Mouse (Mus musculus) kidney, adult 18-20 months (tissue): ENCODE measurements around the gene Ckm.
A peak's percentile ranks its signal among the peaks of the same experiment; 100 is the strongest.

Source experiments
- DNase-seq: peaks from one replicate; pipeline ENCODE4 v3.0.0; 2021

Gene Ckm

GRCm38 (mm10) chr7:19388699-19389413, 15.7 kb upstream of the Ckm start:
- no peak for DNase-seq

GRCm38 (mm10) chr7:19394484-19394883, 10.1 kb upstream of the Ckm start:
- DNase-seq = no peak

DNA sequence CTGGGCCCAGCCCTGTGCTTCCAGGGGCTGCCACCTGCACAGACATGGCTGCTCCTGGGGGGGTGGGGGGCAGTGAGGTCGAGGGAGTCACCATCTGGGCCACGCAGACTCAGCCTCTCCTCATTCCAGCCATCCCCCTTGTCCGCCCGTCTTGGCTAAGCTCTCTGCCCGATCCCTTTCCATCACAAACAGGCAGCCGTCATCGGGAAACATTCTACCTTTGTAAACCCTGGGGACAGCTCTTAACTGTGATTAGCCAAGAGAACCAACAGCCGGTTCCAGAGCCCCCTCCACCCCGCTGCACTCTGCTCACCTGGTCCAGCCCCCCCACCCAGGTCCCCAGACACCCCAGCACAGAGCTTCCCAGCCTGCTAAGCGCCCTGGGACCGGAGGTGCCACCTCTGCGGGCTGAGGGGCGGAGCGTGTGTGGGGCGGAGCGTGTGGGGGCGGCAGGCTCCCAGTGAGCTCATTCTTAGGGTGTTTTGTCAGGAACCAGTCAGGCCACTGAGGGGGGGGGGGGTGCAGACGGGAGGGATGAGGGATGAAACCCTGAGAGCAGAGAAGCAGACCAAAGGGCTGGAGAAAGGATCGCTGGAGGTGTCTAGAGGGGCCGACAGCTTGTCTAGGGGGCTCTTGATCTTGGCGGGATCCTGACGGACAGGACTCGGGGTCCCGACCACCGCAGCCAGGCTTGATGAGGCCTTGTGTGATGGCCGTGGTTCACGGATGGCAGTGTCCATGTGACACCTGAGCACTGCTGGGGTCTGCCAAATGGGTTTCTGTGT, 4.9 kb upstream of the Ckm start:
- DNase-seq = peak; percentile 66

DNA sequence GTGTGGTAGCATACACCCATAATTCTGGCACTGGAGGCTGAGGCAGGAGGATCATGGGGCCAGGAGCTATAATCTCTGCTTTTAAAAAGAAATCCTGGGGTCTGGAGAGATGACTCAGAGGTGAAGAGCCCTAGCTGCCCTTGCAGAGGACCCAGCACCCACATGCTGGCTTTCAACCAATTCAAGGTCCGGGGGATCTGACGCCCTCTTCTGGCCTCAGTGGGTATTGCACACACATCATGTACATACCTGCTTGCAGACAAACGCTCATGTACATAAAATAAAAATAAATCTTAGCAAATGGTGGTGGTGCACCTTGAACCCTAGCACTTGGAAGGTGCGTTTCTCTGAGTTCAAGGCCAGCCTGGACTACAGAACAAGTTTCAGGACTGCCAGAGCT, 3.6 kb upstream of the Ckm start:
- DNase-seq = no peak

DNA sequence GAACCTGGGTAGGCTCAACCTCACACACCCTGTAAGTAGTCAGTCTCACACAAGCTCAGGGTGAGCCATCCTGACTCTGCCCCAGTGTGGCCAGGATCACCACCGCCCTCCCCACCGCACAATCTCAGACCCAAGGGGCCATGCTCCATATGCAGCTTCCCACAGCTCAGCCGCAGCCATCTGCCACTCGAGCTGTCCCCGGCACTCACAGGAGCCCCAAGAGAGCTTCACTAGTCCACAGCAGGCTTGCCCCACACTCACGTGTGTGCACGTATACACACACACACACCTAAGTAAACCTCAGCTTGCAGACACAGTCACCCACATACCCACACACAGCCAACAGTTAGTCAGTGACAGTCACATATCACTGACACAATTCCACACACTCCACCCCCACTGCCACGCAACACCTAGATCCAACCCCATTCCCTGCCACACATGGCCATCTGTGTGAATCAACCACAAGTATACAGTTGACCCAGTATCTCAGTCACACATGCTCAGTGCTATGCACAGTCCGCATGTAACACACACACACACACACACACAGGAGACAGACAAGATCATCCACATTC, 2.0 kb upstream of the Ckm start:
- no peak for DNase-seq

GRCm38 (mm10) chr7:19403731-19404296, 762 bp upstream of the Ckm start, which contains the start of gene Klc3:
Gene Klc3, minus strand, starts transcription at chr7:19404104.
- DNase-seq = peak; percentile 88

GRCm38 (mm10) chr7:19405417-19405816, 841 bp downstream of the Ckm start:
- DNase-seq = peak; percentile 90

DNA sequence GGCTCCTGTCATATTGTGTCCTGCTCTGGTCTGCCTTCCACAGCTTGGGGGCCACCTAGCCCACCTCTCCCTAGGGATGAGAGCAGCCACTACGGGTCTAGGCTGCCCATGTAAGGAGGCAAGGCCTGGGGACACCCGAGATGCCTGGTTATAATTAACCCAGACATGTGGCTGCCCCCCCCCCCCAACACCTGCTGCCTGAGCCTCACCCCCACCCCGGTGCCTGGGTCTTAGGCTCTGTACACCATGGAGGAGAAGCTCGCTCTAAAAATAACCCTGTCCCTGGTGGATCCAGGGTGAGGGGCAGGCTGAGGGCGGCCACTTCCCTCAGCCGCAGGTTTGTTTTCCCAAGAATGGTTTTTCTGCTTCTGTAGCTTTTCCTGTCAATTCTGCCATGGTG, 5.2 kb downstream of the Ckm start:
- no peak for DNase-seq

DNA sequence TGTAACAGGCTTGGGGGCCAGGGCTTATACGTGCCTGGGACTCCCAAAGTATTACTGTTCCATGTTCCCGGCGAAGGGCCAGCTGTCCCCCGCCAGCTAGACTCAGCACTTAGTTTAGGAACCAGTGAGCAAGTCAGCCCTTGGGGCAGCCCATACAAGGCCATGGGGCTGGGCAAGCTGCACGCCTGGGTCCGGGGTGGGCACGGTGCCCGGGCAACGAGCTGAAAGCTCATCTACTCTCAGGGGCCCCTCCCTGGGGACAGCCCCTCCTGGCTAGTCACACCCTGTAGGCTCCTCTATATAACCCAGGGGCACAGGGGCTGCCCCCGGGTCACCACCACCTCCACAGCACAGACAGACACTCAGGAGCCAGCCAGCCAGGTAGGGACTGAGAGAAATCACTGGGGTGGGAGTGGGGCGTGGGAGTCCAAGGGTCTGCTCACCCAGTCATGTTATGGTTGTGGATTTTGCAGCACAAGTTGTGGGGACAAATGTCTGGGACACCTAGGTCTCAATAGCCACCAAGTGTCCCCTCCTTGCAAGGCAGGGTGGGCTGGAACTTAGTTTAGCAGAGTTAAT, 6.3 kb downstream of the Ckm start:
- no peak for DNase-seq

- no peak for DNase-seq
Measured at GRCm38 (mm10) chr7:19411783-19412182, 7.2 kb downstream of the Ckm start.

DNA sequence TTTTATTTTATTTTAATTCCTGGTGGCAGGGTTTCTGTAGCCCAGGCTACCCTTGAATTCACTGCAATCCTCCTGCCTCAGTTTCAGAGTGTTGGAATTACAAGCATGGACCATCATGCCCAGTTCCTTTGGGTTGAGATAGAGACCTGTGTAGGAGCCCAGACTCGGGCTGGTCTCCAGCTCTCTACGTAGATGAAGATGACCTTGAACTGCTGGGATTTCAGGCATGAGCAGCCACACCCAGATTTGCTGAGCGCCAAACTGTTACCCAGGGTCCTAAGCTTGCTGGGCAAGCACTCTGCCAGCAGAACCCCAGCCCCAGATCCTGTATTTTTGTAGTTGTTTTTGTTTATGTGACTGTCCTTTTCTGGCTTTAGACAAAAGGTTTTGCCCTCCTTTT, 8.9 kb downstream of the Ckm start:
- no peak for DNase-seq

DNA sequence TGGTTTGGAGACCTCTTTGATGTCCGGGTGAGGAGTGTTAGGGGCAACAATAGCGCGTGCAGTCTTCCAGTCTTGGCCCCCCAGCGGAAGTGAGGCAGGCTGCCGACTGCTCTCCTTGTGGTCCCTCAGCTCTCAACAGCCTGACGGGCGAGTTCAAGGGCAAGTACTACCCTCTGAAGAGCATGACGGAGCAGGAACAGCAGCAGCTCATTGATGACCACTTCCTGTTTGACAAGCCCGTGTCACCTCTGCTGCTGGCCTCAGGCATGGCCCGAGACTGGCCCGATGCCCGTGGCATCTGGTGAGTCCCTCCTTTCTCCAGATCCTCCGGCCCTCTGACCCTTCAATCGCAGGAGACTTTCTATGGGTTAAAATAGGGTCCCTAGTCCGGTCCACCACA, 12.0 kb downstream of the Ckm start:
- no peak for DNase-seq

- DNase-seq = no peak
Measured at GRCm38 (mm10) chr7:19420121-19420520, 15.5 kb downstream of the Ckm start.

GRCm38 (mm10) chr7:19420821-19421636, 16.5 kb downstream of the Ckm start:
- DNase-seq = peak; percentile 88

GRCm38 (mm10) chr7:19423083-19423482, 18.5 kb downstream of the Ckm start:
- DNase-seq = no peak

- DNase-seq = no peak
Measured at GRCm38 (mm10) chr7:19424051-19424450, 19.5 kb downstream of the Ckm start.

DNA sequence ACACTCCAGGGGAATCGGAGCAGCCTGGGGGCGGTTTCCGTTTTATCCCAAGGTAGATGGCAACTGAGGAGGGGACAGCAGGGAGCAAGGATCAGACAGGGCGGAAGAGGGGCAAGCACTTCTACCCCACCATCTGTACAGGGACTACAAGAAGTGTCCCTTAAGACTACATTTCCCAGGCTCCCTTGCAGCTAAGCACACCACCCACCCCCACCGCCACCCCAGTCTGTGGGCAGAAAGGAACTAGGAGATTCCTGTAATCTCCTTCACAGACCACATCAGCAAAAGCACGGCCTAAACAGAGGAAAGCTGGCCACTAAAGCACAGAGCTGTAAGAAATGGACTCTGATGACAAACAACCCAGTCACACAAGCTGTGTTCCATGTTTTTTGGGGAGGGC, 21.8 kb downstream of the Ckm start:
- DNase-seq = no peak

DNA sequence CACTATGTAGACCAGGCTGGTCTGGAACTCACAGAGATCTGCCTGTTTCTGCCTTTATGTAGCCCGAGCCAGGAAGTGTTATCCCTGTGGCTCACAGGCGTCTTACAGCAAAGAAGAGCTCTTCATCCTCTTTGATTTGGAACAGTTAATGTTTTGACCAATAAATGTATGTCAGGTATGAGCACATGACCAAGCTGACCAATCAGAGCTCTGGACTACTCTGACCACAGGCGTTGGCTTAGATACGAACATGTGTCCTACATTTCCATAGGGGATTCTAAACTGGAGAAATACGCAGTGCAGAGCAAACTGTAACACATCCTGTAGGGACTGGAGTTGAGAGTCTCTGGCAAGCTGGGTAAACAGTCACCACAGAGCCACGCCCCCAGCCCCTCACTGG, 22.3 kb downstream of the Ckm start:
- no peak for DNase-seq

DNA sequence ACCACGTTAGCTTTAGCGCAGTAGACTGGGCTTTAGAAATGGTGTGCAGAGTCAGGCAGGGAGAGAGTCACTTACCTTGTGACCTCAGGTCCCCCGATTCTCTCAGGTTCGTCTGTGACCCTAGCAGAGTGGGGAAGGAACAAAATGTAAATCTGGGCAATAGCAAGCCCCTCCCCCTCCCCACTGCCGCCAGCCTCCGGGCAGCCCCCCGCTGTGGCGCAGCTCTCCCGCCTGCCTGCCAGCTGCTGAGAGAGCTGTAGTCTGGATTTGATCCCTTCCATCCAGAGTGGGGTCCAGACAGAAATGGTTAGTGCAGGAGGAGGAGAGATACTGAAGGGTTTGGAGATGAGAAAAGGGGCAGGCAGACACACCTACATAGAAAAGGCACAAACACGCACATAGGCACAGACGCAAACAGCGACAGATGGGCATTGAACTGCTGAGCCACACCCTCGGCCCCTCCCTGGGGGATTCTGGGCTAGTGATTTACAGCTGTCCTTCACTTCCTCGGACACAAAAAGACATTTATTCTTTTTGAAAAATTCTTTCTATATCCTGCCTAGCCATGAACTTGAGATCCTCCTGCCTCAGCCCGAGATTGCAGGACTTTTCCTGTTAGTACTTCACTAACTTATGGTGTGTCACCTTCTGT, 23.5 kb downstream of the Ckm start:
- DNase-seq = no peak

- no peak for DNase-seq
Measured at GRCm38 (mm10) chr7:19429726-19430125, 25.1 kb downstream of the Ckm start.

DNA sequence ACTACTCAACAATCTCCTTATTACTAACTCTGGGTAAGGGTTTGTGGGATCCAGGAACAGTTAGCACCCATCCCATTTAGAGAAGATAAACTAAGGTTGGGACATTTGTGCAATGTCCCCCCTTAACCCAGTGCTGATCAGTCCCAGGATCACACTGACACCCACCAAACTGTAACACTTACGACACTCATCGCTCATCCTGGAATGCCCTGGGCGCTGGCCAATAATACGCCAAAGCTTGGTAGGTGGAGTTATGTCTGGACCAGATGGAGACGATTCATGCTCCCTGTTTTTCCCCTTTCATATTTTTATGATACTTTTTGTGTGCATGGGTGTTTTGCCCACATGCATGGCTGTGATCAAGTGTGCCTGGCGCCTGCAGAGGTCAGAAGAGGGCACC, 25.8 kb downstream of the Ckm start:
- no peak for DNase-seq

DNA sequence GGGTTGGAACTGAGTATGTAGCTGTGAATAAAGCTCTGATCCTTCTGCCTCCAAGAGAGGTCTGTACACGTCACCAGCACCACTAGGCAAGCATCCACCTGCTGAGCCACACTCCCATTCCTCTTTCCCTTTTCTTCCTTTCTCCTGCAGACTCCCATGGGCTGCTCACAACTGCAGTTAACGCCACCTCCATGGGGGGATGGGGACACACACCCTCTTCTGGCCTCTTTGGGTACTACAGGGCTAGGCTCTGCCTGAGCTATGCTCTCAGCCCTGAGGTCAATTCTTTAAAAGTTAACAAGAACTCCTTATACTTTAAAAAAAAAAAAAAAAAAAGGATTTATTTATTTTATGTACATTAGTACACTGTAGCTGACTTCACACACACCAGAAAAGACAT, 27.9 kb downstream of the Ckm start:
- DNase-seq = no peak
